Comparison of ENCODE assay signal across 21 mouse cellular contexts in genomic region chr7:90120106-90120505, GRCm38 (mm10). TPM values are rescaled to one million over a fixed set of nuclear protein-coding genes. Genes with fewer than 3 reads are reported as not detected.
DNase-seq lines count a peak whose midpoint lies in the region; ATAC-seq and TF ChIP-seq lines count a peak whose summit lies in the region.
"Had no signal": no experiment of that assay in that cellular context is flagged by ENCODE, and none has a peak within 500 bp of the region (broad histone marks: within the 10 kb centered on the region; RNA-seq: fewer than 3 reads in every experiment).

No protein-coding gene starts in this region.

- no peaks in the 10 kb centered on the region for H3K4me1 ChIP-seq in forebrain, embryonic 14.5 days (ENCODE audit: control insufficient read depth, insufficient read depth, low read length)
- H3K4me1 ChIP-seq in forebrain, embryonic 10.5 days, result no peaks in the 10 kb centered on the region
- no peaks in the 10 kb centered on the region for H3K4me1 ChIP-seq in hindbrain, embryonic 14.5 days (replicated peaks; ENCODE audit: control insufficient read depth, insufficient read depth, low read length)
- H3K4me1 ChIP-seq: embryonic facial prominence, embryonic 10.5 days; embryonic facial prominence, embryonic 12.5 days; forebrain, embryonic 12.5 days; forebrain, embryonic 15.5 days had no signal

- no peak for DNase-seq in cerebellum, adult 8-10 months
- peak; percentile 78 for DNase-seq in cerebellum, adult 9-10 months
- DNase-seq in cerebellum, postnatal 36 days, result no peak
- no peak for DNase-seq in forebrain, embryonic 14.5 days (ENCODE audit: low spot score)
- no peak for DNase-seq in forebrain, embryonic 10.5 days (ENCODE audit: extremely low spot score, low spot score)
- peak; percentile 29 for DNase-seq in brain, embryonic 14.5 days (ENCODE audit: low read depth)
- DNase-seq in hindbrain, embryonic 14.5 days (ENCODE audit: low spot score), result no peak
- DNase-seq: adrenal gland, adult 2 months; adrenal gland, postnatal 10 days; adrenal gland, postnatal 36 days; B cell, adult 2 months; cerebellum, adult 11-12 months; forebrain, postnatal 0 days had no signal

- H3K9ac ChIP-seq in forebrain, embryonic 14.5 days (ENCODE audit: low read length), result no peak overlapping the region
- no peak overlapping the region for H3K9ac ChIP-seq in hindbrain, embryonic 14.5 days
- H3K9ac ChIP-seq: embryonic facial prominence, embryonic 12.5 days; forebrain, embryonic 12.5 days; forebrain, embryonic 15.5 days; forebrain, postnatal 0 days had no signal

- no peak for TF ChIP-seq POLR2A in brain, embryonic 14.5 days (IDR thresholded peaks at IDR 0.05; ENCODE audit: borderline replicate concordance, extremely low read depth, insufficient read depth, insufficient read length, poor library complexity, severe bottlenecking)

- no peaks in the 10 kb centered on the region for H3K9me3 ChIP-seq in forebrain, embryonic 14.5 days (replicated peaks; ENCODE audit: control insufficient read depth, low read length)
- no peaks in the 10 kb centered on the region for H3K9me3 ChIP-seq in forebrain, embryonic 10.5 days
- no peaks in the 10 kb centered on the region for H3K9me3 ChIP-seq in hindbrain, embryonic 14.5 days (ENCODE audit: control insufficient read depth, low read length)
- H3K9me3 ChIP-seq: embryonic facial prominence, embryonic 10.5 days; embryonic facial prominence, embryonic 12.5 days; forebrain, embryonic 12.5 days; forebrain, embryonic 15.5 days; G1E had no signal

- H3K27me3 ChIP-seq in forebrain, embryonic 14.5 days (replicated peaks; ENCODE audit: control insufficient read depth, insufficient read depth, low read length), result no peaks in the 10 kb centered on the region
- no peaks in the 10 kb centered on the region for H3K27me3 ChIP-seq in forebrain, embryonic 10.5 days (ENCODE audit: poor library complexity, severe bottlenecking)
- H3K27me3 ChIP-seq in hindbrain, embryonic 14.5 days (ENCODE audit: control insufficient read depth, insufficient read depth, low read length), result no peaks in the 10 kb centered on the region
- H3K27me3 ChIP-seq: CH12.LX; embryonic facial prominence, embryonic 12.5 days; forebrain, embryonic 12.5 days; forebrain, embryonic 15.5 days had no signal

- no peak for TF ChIP-seq CTCF in brain, embryonic 14.5 days (IDR thresholded peaks at IDR 0.05; ENCODE audit: borderline replicate concordance, extremely low read depth, insufficient read depth, insufficient read length)

- H3K4me3 ChIP-seq in forebrain, embryonic 14.5 days (ENCODE audit: low read depth, low read length), result no peak overlapping the region
- no peak overlapping the region for H3K4me3 ChIP-seq in forebrain, embryonic 10.5 days
- no peak overlapping the region for H3K4me3 ChIP-seq in hindbrain, embryonic 14.5 days (replicated peaks; ENCODE audit: low read length)
- H3K4me3 ChIP-seq: embryonic facial prominence, embryonic 10.5 days; embryonic facial prominence, embryonic 12.5 days; forebrain, embryonic 12.5 days; forebrain, embryonic 15.5 days had no signal

- ATAC-seq in cerebellum, adult (ENCODE audit: insufficient number of reproducible peaks, low FRiP score, low TSS enrichment), result peak; percentile 45; the same call in 1 of the 2 replicates
- peak; percentile 10; the same call in 1 of the 2 replicates for ATAC-seq in forebrain, embryonic 14.5 days
- ATAC-seq in hindbrain, embryonic 14.5 days (ENCODE audit: low FRiP score), result no peak
- ATAC-seq: CD4-positive, CD25-positive, alpha-beta regulatory T cell, adult 4 months; forebrain, embryonic 15.5 days; forebrain, postnatal 0 days had no signal

- WGBS in forebrain, embryonic 14.5 days, result 40% methylated on average over 4 of the region's 4 CpGs
- WGBS in forebrain, embryonic 10.5 days, result 86% methylated on average over 4 of the region's 4 CpGs
- WGBS in hindbrain, embryonic 14.5 days, result 58% methylated on average over 4 of the region's 4 CpGs

- H3K4me2 ChIP-seq in forebrain, embryonic 14.5 days (ENCODE audit: low read length), result no peak overlapping the region
- H3K4me2 ChIP-seq in hindbrain, embryonic 14.5 days (replicated peaks), result no peak overlapping the region
- H3K4me2 ChIP-seq: embryonic facial prominence, embryonic 12.5 days; forebrain, embryonic 12.5 days; forebrain, embryonic 15.5 days had no signal

- H3K36me3 ChIP-seq in forebrain, embryonic 14.5 days (ENCODE audit: control insufficient read depth, insufficient read depth, low read length), result no peaks in the 10 kb centered on the region
- H3K36me3 ChIP-seq in forebrain, embryonic 10.5 days (replicated peaks), result no peaks in the 10 kb centered on the region
- H3K36me3 ChIP-seq in hindbrain, embryonic 14.5 days (replicated peaks; ENCODE audit: control insufficient read depth, insufficient read depth), result no peaks in the 10 kb centered on the region
- H3K36me3 ChIP-seq: forebrain, embryonic 12.5 days; forebrain, embryonic 15.5 days; G1E had no signal

- H3K27ac ChIP-seq in forebrain, embryonic 14.5 days (ENCODE audit: low read depth, low read length), result no peak overlapping the region
- H3K27ac ChIP-seq in forebrain, embryonic 10.5 days, result no peak overlapping the region
- H3K27ac ChIP-seq in hindbrain, embryonic 14.5 days, result no peak overlapping the region
- H3K27ac ChIP-seq: embryonic facial prominence, embryonic 10.5 days; embryonic facial prominence, embryonic 12.5 days; forebrain, embryonic 12.5 days; forebrain, embryonic 15.5 days had no signal

RNA-seq across cellular contexts. Expression of gene Picalm, which starts 9.9 kb away (rescaled TPM):
- polyA plus RNA-seq in forebrain, embryonic 14.5 days (2014; fragmentation: Nextera tagmentation; extraction: Ambion mirVana), result 43.3 and 50.4 TPM in 2 replicates
- polyA plus RNA-seq in forebrain, embryonic 10.5 days (2016; fragmentation: Nextera tagmentation; extraction: Ambion mirVana), result 22.9 and 25.0 TPM in 2 replicates
- polyA plus RNA-seq in brain, embryonic 14.5 days (2012; rRNA removed), result 182 and 193 TPM in 2 replicates
- polyA plus RNA-seq in hindbrain, embryonic 14.5 days (2014; fragmentation: Nextera tagmentation; extraction: Ambion mirVana), result 46.2 and 53.9 TPM in 2 replicates

Comparison
In these comparisons a context has a peak if more than half of its experiments do, and no peak if none do; other contexts are left out.
1. DNase-seq: peak in cerebellum, adult 9-10 months (single experiment) and brain, embryonic 14.5 days (single experiment); none in cerebellum, adult 8-10 months (single experiment), cerebellum, postnatal 36 days (0 of 2), forebrain, embryonic 14.5 days (single experiment), forebrain, embryonic 10.5 days (single experiment) and hindbrain, embryonic 14.5 days (single experiment).